Mouse (Mus musculus) testis, adult 2 months (tissue): ENCODE results near the gene Skp1a.

ENCODE experiments used
- CTCF ChIP-seq: fragments of 200-500 bp; IDR thresholded peaks from 2 replicates; pipeline ENCODE4 v1.5.1; 2012; ENCODE audit warnings: low read depth, mild to moderate bottlenecking, inconsistent platforms, low read length, moderate library complexity; ENCODE audit not compliant: control insufficient read depth, insufficient read depth, insufficient replicate concordance
- POLR2A ChIP-seq: fragments of 200-500 bp; IDR thresholded peaks from 2 replicates; pipeline ENCODE4 v1.6.1; 2012; ENCODE audit warnings: low read depth, mild to moderate bottlenecking, inconsistent platforms, low read length, moderate library complexity; ENCODE audit not compliant: control insufficient read depth

GRCm38 (mm10) chr11:52278164-52278563, 46.4 kb downstream of the Skp1a start:
- TF ChIP-seq CTCF (no peak), POLR2A (no peak)
